Mouse (Mus musculus) naive thymus-derived CD4-positive, alpha-beta T cell, adult 2 months (primary cell): Measurements from ENCODE around the gene Smok2a.
"Not testable (repeated sequence)": the region's sequence is repeated elsewhere in the genome, so short reads cannot be mapped to it uniquely, and the experiment has no call there.

Experiments used
- DNase-seq: peaks from one replicate; pipeline ENCODE4 v3.0.0-alpha.2; 2011; ENCODE audit warnings: low read depth

Smok2a gene

GRCm38 (mm10) chr17:13220888-13221287, at the start of gene Smok2a:
Smok2a (plus strand) TSS chr17:13221188.
- DNase-seq, result no peak

GRCm38 (mm10) chr17:13173578-13173977, 47.4 kb upstream of the Smok2a start:
- not testable (repeated sequence) for DNase-seq

- not testable (repeated sequence) for DNase-seq
Observed at GRCm38 (mm10) chr17:13174029-13174428, 47.0 kb upstream of the Smok2a start.

GRCm38 (mm10) chr17:13175609-13176008, 45.4 kb upstream of the Smok2a start:
- not testable (repeated sequence) for DNase-seq

GRCm38 (mm10) chr17:13177796-13178195, 43.2 kb upstream of the Smok2a start:
- not testable (repeated sequence) for DNase-seq

GRCm38 (mm10) chr17:13179021-13179420, 42.0 kb upstream of the Smok2a start:
- DNase-seq, result not testable (repeated sequence)

GRCm38 (mm10) chr17:13180491-13180890, 40.5 kb upstream of the Smok2a start:
- DNase-seq, result not testable (repeated sequence)

- not testable (repeated sequence) for DNase-seq
Observed at GRCm38 (mm10) chr17:13182712-13183111, 38.3 kb upstream of the Smok2a start.

GRCm38 (mm10) chr17:13184514-13184913, 36.5 kb upstream of the Smok2a start:
- not testable (repeated sequence) for DNase-seq

DNA sequence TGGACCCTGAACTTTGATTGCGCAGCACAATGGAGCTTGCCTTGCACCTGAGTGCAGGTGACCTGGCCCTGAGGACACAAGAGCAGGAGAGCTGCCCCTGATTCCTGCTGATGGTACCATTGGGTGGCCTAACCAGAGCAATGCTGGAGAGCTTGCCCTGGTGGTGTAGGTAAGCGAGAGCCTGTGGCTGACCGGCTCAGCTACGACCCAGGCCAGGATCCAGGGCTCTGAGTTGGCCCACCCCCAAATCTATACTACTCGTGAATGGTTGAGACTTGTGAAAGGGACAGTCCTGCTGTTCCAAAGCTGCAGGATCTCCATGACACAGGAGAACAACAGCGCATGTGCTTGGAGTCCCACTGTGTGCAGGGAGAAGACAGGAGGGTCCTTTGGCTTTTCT, 34.4 kb upstream of the Smok2a start:
- DNase-seq, result not testable (repeated sequence)

DNA sequence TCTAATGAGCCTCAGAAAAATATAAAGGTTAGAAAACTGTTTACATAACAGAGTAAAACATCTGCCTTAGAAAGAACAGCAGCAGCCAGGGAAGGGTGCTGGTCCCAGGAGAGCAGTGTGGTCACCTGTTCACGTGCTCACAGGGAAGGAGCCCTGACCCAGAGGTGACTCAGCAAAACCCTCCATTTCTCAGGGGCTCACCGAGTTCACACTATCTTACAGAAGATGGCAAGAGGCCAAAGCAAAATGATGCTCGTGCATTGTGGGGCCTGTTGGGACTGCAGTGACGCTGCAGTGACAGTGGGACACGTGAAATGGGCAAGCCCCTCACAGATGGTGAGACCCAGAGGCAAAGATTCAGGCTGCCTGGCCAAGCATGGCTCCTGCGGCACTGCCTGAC, 33.4 kb upstream of the Smok2a start:
- DNase-seq, result not testable (repeated sequence)

GRCm38 (mm10) chr17:13188846-13189245, 32.1 kb upstream of the Smok2a start:
- DNase-seq, result not testable (repeated sequence)

GRCm38 (mm10) chr17:13190836-13191583, 30.0 kb upstream of the Smok2a start:
- not testable (repeated sequence) for DNase-seq

DNA sequence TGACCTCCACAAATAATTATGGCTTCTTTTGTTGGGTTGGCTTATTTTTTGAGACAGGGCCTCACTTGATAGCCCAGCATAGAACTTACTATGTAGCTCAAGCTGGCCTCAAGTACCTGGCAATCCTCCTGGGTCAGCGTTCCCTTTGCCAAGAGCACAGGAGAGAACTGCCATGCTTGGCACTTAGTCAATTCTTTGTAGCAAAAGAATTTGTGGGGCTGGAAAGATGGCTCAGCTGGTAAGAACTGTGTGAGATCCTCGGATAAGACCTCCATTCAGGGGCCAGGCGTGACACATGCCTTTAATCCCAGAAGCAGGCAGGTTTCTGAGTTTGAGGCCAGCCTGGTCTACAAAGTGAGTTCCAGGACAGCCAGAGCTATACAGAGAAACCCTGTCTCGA, 24.5 kb upstream of the Smok2a start:
- not testable (repeated sequence) for DNase-seq

DNA sequence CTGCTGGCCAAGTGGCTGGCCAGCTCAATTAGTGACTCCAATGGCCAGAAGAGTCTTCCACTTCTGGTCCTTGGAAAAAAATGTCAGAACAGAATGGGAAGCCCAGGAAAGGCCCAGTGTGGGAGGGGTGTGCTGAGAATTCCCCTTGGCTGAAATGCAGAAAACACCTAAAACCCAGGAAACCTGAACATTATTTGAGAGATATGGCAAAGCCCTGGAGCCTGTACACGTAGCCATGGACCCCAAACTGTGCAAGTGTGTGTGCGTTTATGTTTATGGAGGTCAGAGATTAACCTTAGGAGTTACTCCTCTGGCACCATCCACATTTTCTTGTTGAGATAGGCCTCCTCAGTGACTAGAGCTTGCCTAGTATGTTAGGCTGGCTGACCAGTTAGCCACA, 22.2 kb upstream of the Smok2a start:
- DNase-seq, result not testable (repeated sequence)

DNA sequence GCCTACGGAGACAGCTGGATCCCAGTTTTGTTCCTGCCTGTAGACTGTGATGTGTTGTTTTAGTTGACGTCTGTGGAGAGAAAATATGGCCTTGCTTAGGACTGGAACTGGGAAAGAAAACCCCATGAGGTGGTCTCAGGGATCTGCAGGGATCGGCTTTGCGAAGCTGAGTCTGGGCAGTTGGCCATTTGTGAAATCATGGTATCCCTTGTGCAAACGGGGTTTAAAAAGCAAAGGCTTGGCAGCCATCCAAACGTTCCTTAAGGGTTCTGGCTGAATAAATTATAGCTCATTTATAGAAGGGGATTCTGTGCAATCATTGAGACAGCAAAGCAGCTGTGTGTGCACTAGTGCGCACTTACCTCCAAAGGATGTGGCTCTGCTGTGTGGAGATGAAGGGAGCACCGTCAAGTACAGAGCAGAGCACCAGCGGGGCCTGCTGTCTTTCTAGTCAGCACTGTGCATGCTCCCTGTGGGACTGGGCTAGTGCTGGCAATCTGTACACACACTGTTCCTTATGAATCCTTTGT, 21.0 kb upstream of the Smok2a start:
- not testable (repeated sequence) for DNase-seq

GRCm38 (mm10) chr17:13201551-13201950, 19.4 kb upstream of the Smok2a start:
- DNase-seq, result not testable (repeated sequence)

DNA sequence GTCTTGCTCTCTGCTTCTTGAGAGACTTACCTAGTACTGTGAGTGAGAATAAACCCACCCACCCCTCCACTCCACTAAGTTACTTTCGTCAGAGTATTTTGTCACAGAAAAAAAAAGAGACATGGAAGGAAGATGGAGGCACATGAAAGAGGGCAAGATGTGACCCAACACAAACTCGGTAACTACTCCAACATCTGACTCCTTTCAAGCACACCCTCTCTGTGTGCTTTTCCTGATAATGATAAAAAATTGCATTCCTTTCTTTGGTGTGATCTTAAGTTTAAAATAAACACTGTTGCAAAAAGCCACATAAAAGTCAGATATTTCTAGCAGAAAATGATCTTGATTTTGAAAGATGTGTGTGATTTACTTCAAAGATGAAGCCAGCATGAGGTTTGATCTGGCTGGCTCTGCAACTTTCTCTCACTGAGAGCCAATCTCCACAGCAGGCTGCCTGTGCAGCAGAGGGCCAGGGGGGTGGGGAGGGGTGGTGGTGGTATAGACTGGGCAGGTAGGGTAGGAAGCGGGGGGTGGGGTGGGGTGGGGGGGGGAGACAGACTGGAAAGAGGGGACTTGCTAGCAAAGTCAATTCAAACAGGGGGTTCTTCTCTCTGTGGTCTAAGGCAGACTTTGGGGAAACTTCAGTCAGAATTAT, 18.4 kb upstream of the Smok2a start:
- DNase-seq, result not testable (repeated sequence)

DNA sequence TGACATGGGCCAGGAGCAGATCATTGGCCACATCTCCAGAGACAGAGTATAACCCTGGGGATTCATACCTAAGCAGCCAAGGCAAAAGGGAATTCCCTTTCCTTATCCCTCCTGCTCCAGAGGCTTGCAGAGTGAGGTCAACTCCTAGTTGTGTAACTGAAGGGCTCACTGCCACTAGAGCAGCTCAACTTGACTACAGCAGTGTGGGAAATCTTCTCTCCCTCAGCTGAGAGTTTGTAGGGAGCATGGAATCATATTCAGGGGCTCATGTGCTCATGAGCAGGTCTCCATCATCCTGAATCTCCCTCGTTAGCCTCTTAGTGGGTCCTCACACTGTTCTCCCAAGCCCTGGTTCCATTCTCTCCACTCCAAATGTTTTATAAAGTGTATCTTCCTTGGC, 15.7 kb upstream of the Smok2a start:
- DNase-seq, result not testable (repeated sequence)

GRCm38 (mm10) chr17:13206491-13206890, 14.5 kb upstream of the Smok2a start:
- DNase-seq, result no peak

DNA sequence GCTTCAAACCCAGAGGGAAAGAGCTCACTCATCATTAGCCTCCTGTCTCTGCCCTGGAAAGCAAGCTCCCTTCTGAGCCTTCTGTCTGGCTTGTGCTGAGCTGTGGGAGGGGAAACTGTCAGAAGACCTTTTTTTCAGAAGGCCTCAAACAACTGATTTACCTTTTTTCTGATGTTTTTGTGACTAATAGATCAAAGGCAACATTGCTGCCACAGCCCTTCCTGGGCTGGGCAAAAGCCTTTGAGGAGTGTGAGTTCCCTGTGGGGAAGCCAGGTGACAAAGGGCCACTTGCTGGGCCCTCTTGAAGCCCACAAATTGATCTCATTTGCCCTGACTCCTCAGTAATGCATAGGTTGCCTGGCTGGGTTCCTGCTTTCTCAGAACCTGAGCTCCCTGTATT, 12.5 kb upstream of the Smok2a start:
- DNase-seq, result not testable (repeated sequence)

- DNase-seq, result no peak
Observed at GRCm38 (mm10) chr17:13212136-13212850, 8.7 kb upstream of the Smok2a start.
